Mouse (Mus musculus) kidney, postnatal 0 days (tissue): ENCODE measurements around the gene Pakap. TPM values are rescaled to one million over a fixed set of nuclear protein-coding genes. Genes with fewer than 3 reads are reported as not detected.

Experiments
- ATAC-seq: fragments of 200-750 bp; cut with Nextera tagmentation; replicated peaks from 2 replicates; pipeline ENCODE4 v1.8.0; 2017; ENCODE audit warnings: low read depth, moderate number of reproducible peaks, moderate TSS enrichment, moderate library complexity; ENCODE audit not compliant: low FRiP score
- DNase-seq: peaks from one replicate; pipeline ENCODE4 v3.0.0-alpha.2; 2016; ENCODE audit warnings: low spot score
- H3K27ac ChIP-seq: fragments of 300-500 bp; sonication (generic); 2 replicates; pipeline ENCODE4 v1.5.1; 2014; ENCODE audit warnings: mild to moderate bottlenecking
- H3K27me3 ChIP-seq: fragments of 300-500 bp; sonication (generic); 2 replicates; pipeline ENCODE4 v1.6.1; 2014; ENCODE audit warnings: low read length, mixed read lengths; ENCODE audit not compliant: insufficient read depth
- H3K36me3 ChIP-seq: fragments of 300-500 bp; sonication (generic); 2 replicates; pipeline ENCODE4 v1.6.1; 2014; ENCODE audit warnings: low read length, mixed read lengths; ENCODE audit not compliant: insufficient read depth
- H3K4me1 ChIP-seq: fragments of 300-500 bp; sonication (generic); replicated peaks from 2 replicates; pipeline ENCODE4 v1.6.1; 2014; ENCODE audit warnings: antibody characterized with exemption, low read length, mixed read lengths; ENCODE audit not compliant: insufficient read depth
- H3K4me2 ChIP-seq: fragments of 300-500 bp; sonication (generic); 2 replicates; pipeline ENCODE4 v1.6.1; 2014; ENCODE audit warnings: mild to moderate bottlenecking, low read length, moderate library complexity, mixed read lengths
- H3K4me3 ChIP-seq: fragments of 300-500 bp; sonication (generic); replicated peaks from 2 replicates; pipeline ENCODE4 v1.5.1; 2014; ENCODE audit warnings: low read depth, low read length
- H3K9ac ChIP-seq: fragments of 300-500 bp; sonication (generic); 2 replicates; pipeline ENCODE4 v1.6.1; 2014; ENCODE audit warnings: low read depth, low read length
- H3K9me3 ChIP-seq: fragments of 300-500 bp; sonication (generic); replicated peaks from 2 replicates; pipeline ENCODE4 v1.6.1; 2016; ENCODE audit warnings: low read length, inconsistent platforms, mixed read lengths
- CTCF ChIP-seq: IDR thresholded peaks from 2 replicates; pipeline ENCODE4 v1.5.1; 2016; ENCODE audit warnings: antibody characterized with exemption, low read depth, mild to moderate bottlenecking, moderate library complexity
- WGBS: fragments of 180-500 bp; shearing (Covaris S2); extraction: QIAGEN DNeasy Blood & Tissue Kit; methylation state at CpG from one replicate; pipeline ENCODE4 v1.1.7; 2014; 5-methylcytosine and 5-hydroxymethylcytosine counted together
- polyA plus RNA-seq: library from polyadenylated mRNA; unstranded; fragments of >200 nt; fragmentation: Nextera tagmentation; extraction: Ambion mirVana; gene quantifications from 2 replicates; pipeline ENCODE4 v1.2.1, GENCODE M21; 2015

Pakap gene
- polyA plus RNA-seq, 1 experiment from 2014 or later, result 11.5 TPM

GRCm38 (mm10) chr4:57579683-57580082 is 11.7 kb downstream of the Pakap start:
- Histone ChIP-seq H3K27me3 (no peaks in the 10 kb centered on the region), H3K36me3 (no peaks in the 10 kb centered on the region), H3K27ac (no peak overlapping the region), H3K9me3 (no peaks in the 10 kb centered on the region), H3K4me3 (no peak overlapping the region), H3K4me2 (no peak overlapping the region), H3K4me1 (no peaks in the 10 kb centered on the region), H3K9ac (no peak overlapping the region)
- DNase-seq (no peak), ATAC-seq (no peak)
- WGBS, result 89% methylated on average over 10 of the region's 10 CpGs
- TF ChIP-seq CTCF, result no peak

GRCm38 (mm10) chr4:57585281-57585800 is 17.4 kb downstream of the Pakap start:
- Histone ChIP-seq H3K27me3 (no peaks in the 10 kb centered on the region), H3K27ac (no peak overlapping the region), H3K4me3 (no peak overlapping the region), H3K36me3 (no peaks in the 10 kb centered on the region), H3K9me3 (no peaks in the 10 kb centered on the region), H3K4me1 (peaks cover 7% of the 10 kb centered on the region; the same call in 1 of the 2 replicates), H3K9ac (no peak overlapping the region), H3K4me2 (no peak overlapping the region)
- 70% methylated on average over 6 of the region's 6 CpGs for WGBS
- TF ChIP-seq CTCF, result no peak
- ATAC-seq (no peak), DNase-seq (no peak)

- H3K27ac ChIP-seq, result peak overlapping the region; percentile 73; the same call in 1 of the 2 replicates
- DNase-seq (peak; percentile 89), ATAC-seq (no peak)
- no peak overlapping the region for H3K9ac ChIP-seq
- H3K4me1 ChIP-seq, result peaks cover 7% of the 10 kb centered on the region; the same call in 1 of the 2 replicates
- TF ChIP-seq CTCF, result no peak
- WGBS, result 26% methylated on average over 7 of the region's 7 CpGs
- H3K4me2 ChIP-seq, result no peak overlapping the region
- no peaks in the 10 kb centered on the region for H3K9me3 ChIP-seq
- no peaks in the 10 kb centered on the region for H3K27me3 ChIP-seq
- no peaks in the 10 kb centered on the region for H3K36me3 ChIP-seq
- H3K4me3 ChIP-seq, result no peak overlapping the region
Measured at GRCm38 (mm10) chr4:57586933-57587658, 19.1 kb downstream of the Pakap start.

DNA sequence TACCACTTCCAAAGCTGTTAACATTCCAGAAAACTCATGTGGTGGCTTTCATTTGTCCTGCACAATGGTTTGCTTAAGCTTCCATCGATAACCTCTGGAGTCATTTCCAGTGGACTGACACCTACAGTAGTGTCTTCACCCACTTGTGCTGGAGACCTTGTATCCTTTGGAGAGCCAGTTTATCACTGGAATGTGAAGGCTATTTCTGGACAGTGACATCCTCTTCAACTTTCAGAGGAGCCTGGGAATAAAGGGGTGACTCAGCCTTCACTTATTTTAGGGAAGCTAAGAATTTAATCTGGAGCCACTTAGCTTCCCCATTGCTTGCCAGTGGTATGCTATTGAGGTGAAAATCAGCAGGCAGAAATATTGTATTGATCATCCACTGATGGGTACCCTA is 20.4 kb downstream of the Pakap start:
- H3K27ac ChIP-seq, result no peak overlapping the region
- H3K4me2 ChIP-seq, result no peak overlapping the region
- no peaks in the 10 kb centered on the region for H3K36me3 ChIP-seq
- no peak for DNase-seq
- no peak for ATAC-seq
- no peak overlapping the region for H3K9ac ChIP-seq
- TF ChIP-seq CTCF, result no peak
- peaks cover 11% of the 10 kb centered on the region; the same call in 1 of the 2 replicates for H3K4me1 ChIP-seq
- H3K4me3 ChIP-seq, result no peak overlapping the region
- WGBS, result 96% methylated on average over 1 of the region's 1 CpGs
- no peaks in the 10 kb centered on the region for H3K9me3 ChIP-seq
- H3K27me3 ChIP-seq, result no peaks in the 10 kb centered on the region

GRCm38 (mm10) chr4:57592751-57593150 is 24.8 kb downstream of the Pakap start:
- no peak for TF ChIP-seq CTCF
- H3K27me3 ChIP-seq, result no peaks in the 10 kb centered on the region
- no peaks in the 10 kb centered on the region for H3K9me3 ChIP-seq
- 68% methylated on average over 4 of the region's 4 CpGs for WGBS
- no peaks in the 10 kb centered on the region for H3K36me3 ChIP-seq
- no peak overlapping the region for H3K9ac ChIP-seq
- H3K4me3 ChIP-seq, result no peak overlapping the region
- no peak overlapping the region for H3K4me2 ChIP-seq
- no peak overlapping the region for H3K27ac ChIP-seq
- 0 out of 2 replicates have a peak, but pooled peaks cover 4% of the 10 kb centered on the region for H3K4me1 ChIP-seq
- ATAC-seq (no peak), DNase-seq (peak; percentile 19)

DNA sequence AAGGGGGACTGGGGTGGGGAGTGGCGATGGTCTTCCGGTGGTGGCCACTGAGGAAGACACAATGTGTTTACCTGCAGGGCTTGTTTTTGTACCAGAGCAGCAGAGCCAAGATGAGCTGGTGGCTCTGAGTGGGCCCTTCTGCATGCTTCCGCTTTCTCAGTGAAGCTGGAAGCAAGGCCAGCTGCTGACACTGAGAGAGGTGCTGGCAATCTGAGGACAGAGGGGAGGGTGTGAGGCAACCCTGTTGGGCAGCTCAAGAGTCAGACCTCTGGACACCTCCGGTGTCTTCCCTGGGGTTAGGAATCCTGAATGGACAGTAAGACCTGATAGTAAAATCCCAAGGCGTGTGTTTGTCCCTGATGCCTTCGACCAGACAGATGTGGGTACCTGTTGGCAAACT is 32.0 kb downstream of the Pakap start:
- H3K9me3 ChIP-seq, result no peaks in the 10 kb centered on the region
- H3K27me3 ChIP-seq, result no peaks in the 10 kb centered on the region
- no peaks in the 10 kb centered on the region for H3K36me3 ChIP-seq
- ATAC-seq (no peak), DNase-seq (no peak)
- TF ChIP-seq CTCF, result no peak
- no peak overlapping the region for H3K27ac ChIP-seq
- no peak overlapping the region for H3K4me2 ChIP-seq
- WGBS, result 96% methylated on average over 6 of the region's 6 CpGs
- no peak overlapping the region for H3K9ac ChIP-seq
- H3K4me1 ChIP-seq, result no peaks in the 10 kb centered on the region
- H3K4me3 ChIP-seq, result no peak overlapping the region
